Mouse (Mus musculus): ENCODE results near the gene Actr1a. TPM values are rescaled to one million over a fixed set of nuclear protein-coding genes. Genes with fewer than 3 reads are reported as not detected.

Gene Actr1a
- polyA plus RNA-seq, 1 experiment from 2014 or later, result 122 TPM

- peak overlapping the region; percentile 87 for H3K4me3 ChIP-seq (replicated peaks)
- peaks cover 36% of the 10 kb centered on the region for H3K4me1 ChIP-seq
- H3K9ac ChIP-seq, result no peak overlapping the region
- no peaks in the 10 kb centered on the region for H3K27me3 ChIP-seq (replicated peaks)
- H3K4me2 ChIP-seq, result peak overlapping the region; percentile 71
- no peak for ATAC-seq (ENCODE audit: insufficient read depth, low FRiP score, low read depth)
- no peaks in the 10 kb centered on the region for H3K36me3 ChIP-seq
- no peak overlapping the region for H3K27ac ChIP-seq
- 42% methylated on average over 3 of the region's 3 CpGs for WGBS
- H3K9me3 ChIP-seq, result no peaks in the 10 kb centered on the region
These were observed 2.9 kb upstream of the Actr1a start for GRCm38 (mm10) chr19:46398401-46398800.

DNA sequence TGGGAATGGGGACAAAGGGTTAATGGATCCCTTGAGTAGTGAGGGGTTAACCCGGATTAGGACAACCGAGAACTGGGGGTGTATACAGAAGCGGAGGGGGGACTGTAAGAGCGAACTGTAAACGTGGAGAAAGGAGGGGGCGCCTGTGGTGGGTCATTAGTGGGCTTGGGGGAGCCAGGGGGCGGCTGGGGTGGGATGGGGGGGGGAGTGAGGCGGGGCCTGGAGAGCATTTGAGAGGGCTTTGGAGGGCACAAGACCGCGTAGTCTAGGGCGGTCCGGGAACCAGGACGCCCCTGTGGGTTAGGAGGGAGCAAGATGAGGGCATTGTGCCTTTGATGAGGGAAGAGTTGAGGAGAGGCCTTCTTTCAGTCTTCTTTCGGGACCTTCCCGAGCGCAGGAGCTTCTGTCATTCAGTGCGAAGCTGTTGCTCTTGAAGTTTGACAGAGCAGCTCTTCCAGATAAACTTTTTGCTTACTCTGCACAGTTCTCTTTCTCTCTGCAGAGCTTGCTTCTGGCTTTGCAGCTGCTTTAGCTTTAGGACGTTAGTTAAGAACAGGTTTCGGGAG is 2.0 kb upstream of the Actr1a start:
- Histone ChIP-seq H3K36me3 (no peaks in the 10 kb centered on the region), H3K27me3 (replicated peaks) (no peaks in the 10 kb centered on the region), H3K27ac (peak overlapping the region; percentile 90), H3K4me3 (replicated peaks) (peak overlapping the region; percentile 87), H3K4me1 (peaks cover 39% of the 10 kb centered on the region), H3K9me3 (no peaks in the 10 kb centered on the region), H3K4me2 (peak overlapping the region; percentile 71), H3K9ac (peak overlapping the region; percentile 82)
- ATAC-seq (ENCODE audit: insufficient read depth, low FRiP score, low read depth), result no peak
- 2% methylated on average over 19 of the region's 19 CpGs for WGBS

GRCm38 (mm10) chr19:46396686-46397435 is 1.3 kb upstream of the Actr1a start, which contains the start of gene Sufu:
Sufu (plus strand) TSS chr19:46396896.
- H3K27me3 ChIP-seq (replicated peaks), result no peaks in the 10 kb centered on the region
- H3K4me2 ChIP-seq, result peak within 1 kb of the TSS; percentile 71
- peak within 1 kb of the TSS; percentile 87 for H3K4me3 ChIP-seq (replicated peaks)
- H3K9ac ChIP-seq, result peak within 1 kb of the TSS; percentile 82
- peak within 1 kb of the TSS; percentile 90 for H3K27ac ChIP-seq
- H3K9me3 ChIP-seq, result no peaks in the 10 kb centered on the region
- ATAC-seq (ENCODE audit: insufficient read depth, low FRiP score, low read depth), result peak; percentile 88
- H3K4me1 ChIP-seq, result peaks cover 39% of the 10 kb centered on the region
- H3K36me3 ChIP-seq, result 0 out of 2 replicates have a peak, but pooled peaks cover under 1% of the 10 kb centered on the region
- WGBS, result under 1% methylated on average over 56 of the region's 57 CpGs

- H3K9ac ChIP-seq, result no peak overlapping the region
- H3K4me2 ChIP-seq, result peak overlapping the region; percentile 65
- H3K4me3 ChIP-seq (replicated peaks), result peak overlapping the region; percentile 79
- H3K9me3 ChIP-seq, result no peaks in the 10 kb centered on the region
- H3K36me3 ChIP-seq, result 0 out of 2 replicates have a peak, but pooled peaks cover 3% of the 10 kb centered on the region
- H3K27ac ChIP-seq, result peak overlapping the region; percentile 79; the same call in 1 of the 2 replicates
- ATAC-seq (ENCODE audit: insufficient read depth, low FRiP score, low read depth), result no peak
- H3K27me3 ChIP-seq (replicated peaks), result no peaks in the 10 kb centered on the region
- peaks cover 39% of the 10 kb centered on the region for H3K4me1 ChIP-seq
- WGBS, result 12% methylated on average over 8 of the region's 8 CpGs
These were observed 561 bp upstream of the Actr1a start for GRCm38 (mm10) chr19:46396109-46396508.

- no peaks in the 10 kb centered on the region for H3K9me3 ChIP-seq
- H3K4me2 ChIP-seq, result peak overlapping the region; percentile 66
- H3K27me3 ChIP-seq (replicated peaks), result no peaks in the 10 kb centered on the region
- H3K36me3 ChIP-seq, result 0 out of 2 replicates have a peak, but pooled peaks cover 3% of the 10 kb centered on the region
- H3K4me3 ChIP-seq (replicated peaks), result peak overlapping the region; percentile 79
- no peak for ATAC-seq (ENCODE audit: insufficient read depth, low FRiP score, low read depth)
- H3K9ac ChIP-seq, result 0 out of 2 replicates have a peak overlapping the region, but pooled peaks have one; percentile 0
- no peak overlapping the region for H3K27ac ChIP-seq
- WGBS, result 5% methylated on average over 10 of the region's 10 CpGs
- H3K4me1 ChIP-seq, result peaks cover 39% of the 10 kb centered on the region
These were observed 838 bp downstream of the Actr1a start for GRCm38 (mm10) chr19:46394712-46395108.

DNA sequence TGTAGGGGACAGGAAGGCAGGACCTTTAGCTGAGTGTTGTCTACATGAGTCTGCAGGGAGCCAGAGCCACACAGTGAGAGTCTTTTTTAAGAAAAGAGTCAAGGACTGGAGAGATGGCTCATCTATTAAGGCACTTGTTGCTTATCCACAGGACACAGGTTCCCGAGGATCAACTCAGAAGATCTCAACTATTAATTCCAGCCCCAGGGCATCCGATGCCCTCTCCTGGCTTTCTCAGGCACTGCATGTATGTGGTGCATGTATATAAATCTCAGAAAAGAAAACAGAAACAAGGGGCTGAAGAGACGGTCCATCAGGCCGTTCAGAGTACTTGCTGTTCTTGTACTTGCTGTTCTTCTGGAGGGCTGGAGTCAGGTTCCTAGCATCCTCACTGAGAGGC is 3.5 kb downstream of the Actr1a start:
- no peaks in the 10 kb centered on the region for H3K9me3 ChIP-seq
- 38% methylated on average over 4 of the region's 4 CpGs for WGBS
- no peak overlapping the region for H3K4me3 ChIP-seq (replicated peaks)
- no peaks in the 10 kb centered on the region for H3K27me3 ChIP-seq (replicated peaks)
- no peak overlapping the region for H3K27ac ChIP-seq
- ATAC-seq (ENCODE audit: insufficient read depth, low FRiP score, low read depth), result no peak
- peaks cover 4% of the 10 kb centered on the region; the same call in 1 of the 2 replicates for H3K36me3 ChIP-seq
- H3K4me2 ChIP-seq, result no peak overlapping the region
- peaks cover 20% of the 10 kb centered on the region for H3K4me1 ChIP-seq
- no peak overlapping the region for H3K9ac ChIP-seq

DNA sequence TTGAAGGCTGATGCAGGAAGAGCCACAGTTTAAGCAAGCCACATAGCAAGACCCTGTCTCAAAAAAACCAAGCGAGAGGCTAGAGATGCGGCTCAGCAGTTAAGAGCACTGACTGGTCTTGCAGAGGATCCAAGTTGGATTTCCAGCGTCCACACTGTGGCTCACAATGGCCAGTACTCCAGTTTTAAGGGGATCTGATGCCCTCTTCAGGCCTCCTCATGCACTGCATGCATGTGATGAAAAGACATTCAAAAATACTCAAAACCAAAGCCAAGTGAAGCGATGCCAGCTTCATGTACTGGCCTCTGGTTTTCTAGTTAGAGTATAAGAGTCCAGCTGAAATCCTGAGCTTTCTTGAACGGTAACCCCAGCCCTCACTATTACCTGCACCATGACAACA is 5.7 kb downstream of the Actr1a start:
- Histone ChIP-seq H3K9me3 (no peaks in the 10 kb centered on the region), H3K36me3 (peaks cover 18% of the 10 kb centered on the region), H3K27me3 (replicated peaks) (no peaks in the 10 kb centered on the region), H3K27ac (no peak overlapping the region), H3K9ac (no peak overlapping the region), H3K4me1 (peaks cover 14% of the 10 kb centered on the region), H3K4me3 (replicated peaks) (no peak overlapping the region), H3K4me2 (no peak overlapping the region)
- ATAC-seq (ENCODE audit: insufficient read depth, low FRiP score, low read depth), result no peak
- 88% methylated on average over 5 of the region's 5 CpGs for WGBS

DNA sequence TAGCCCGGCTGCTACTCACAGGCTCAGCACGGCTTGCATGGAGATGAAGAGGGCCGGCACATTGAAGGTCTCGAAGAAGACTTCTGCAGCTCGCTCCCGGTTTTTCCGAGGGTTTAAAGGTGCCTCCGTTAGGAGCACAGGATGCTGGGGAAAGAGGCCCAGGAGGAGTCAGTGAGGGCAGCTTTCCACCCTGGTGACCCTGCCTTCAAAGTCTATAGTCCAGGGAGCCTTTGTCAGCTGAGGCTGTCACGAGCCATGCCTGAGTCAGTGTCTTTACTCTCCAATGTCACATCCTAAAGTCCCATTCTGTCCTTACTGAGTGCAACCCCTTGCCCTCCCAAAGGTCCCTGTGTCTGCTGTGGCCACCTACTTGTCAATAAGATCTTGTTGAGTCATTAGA is 13.3 kb downstream of the Actr1a start:
- Histone ChIP-seq H3K27me3 (replicated peaks) (no peaks in the 10 kb centered on the region), H3K36me3 (peaks cover 85% of the 10 kb centered on the region), H3K4me2 (no peak overlapping the region), H3K9ac (no peak overlapping the region), H3K9me3 (no peaks in the 10 kb centered on the region), H3K4me1 (no peaks in the 10 kb centered on the region), H3K27ac (no peak overlapping the region), H3K4me3 (replicated peaks) (no peak overlapping the region)
- no peak for ATAC-seq (ENCODE audit: insufficient read depth, low FRiP score, low read depth)
- WGBS, result 90% methylated on average over 9 of the region's 9 CpGs

- ATAC-seq (ENCODE audit: insufficient read depth, low FRiP score, low read depth), result no peak
- Histone ChIP-seq H3K36me3 (peaks cover 40% of the 10 kb centered on the region), H3K9me3 (no peaks in the 10 kb centered on the region), H3K4me1 (no peaks in the 10 kb centered on the region), H3K4me3 (replicated peaks) (no peak overlapping the region), H3K9ac (no peak overlapping the region), H3K4me2 (no peak overlapping the region), H3K27me3 (replicated peaks) (no peaks in the 10 kb centered on the region), H3K27ac (no peak overlapping the region)
- WGBS, result 23% methylated on average over 4 of the region's 4 CpGs
These were observed 19.7 kb downstream of the Actr1a start for GRCm38 (mm10) chr19:46375891-46376290.

GRCm38 (mm10) chr19:46375489-46375888 is 20.1 kb downstream of the Actr1a start:
- 52% methylated on average over 5 of the region's 5 CpGs for WGBS
- ATAC-seq (ENCODE audit: insufficient read depth, low FRiP score, low read depth), result no peak
- H3K27ac ChIP-seq, result no peak overlapping the region
- no peaks in the 10 kb centered on the region for H3K9me3 ChIP-seq
- no peaks in the 10 kb centered on the region for H3K4me1 ChIP-seq
- no peaks in the 10 kb centered on the region for H3K27me3 ChIP-seq (replicated peaks)
- no peak overlapping the region for H3K4me2 ChIP-seq
- H3K9ac ChIP-seq, result no peak overlapping the region
- peaks cover 36% of the 10 kb centered on the region for H3K36me3 ChIP-seq
- H3K4me3 ChIP-seq (replicated peaks), result no peak overlapping the region

GRCm38 (mm10) chr19:46374477-46375088 is 21.0 kb downstream of the Actr1a start:
- Histone ChIP-seq H3K27me3 (replicated peaks) (no peaks in the 10 kb centered on the region), H3K4me2 (no peak overlapping the region), H3K4me1 (no peaks in the 10 kb centered on the region), H3K36me3 (peaks cover 27% of the 10 kb centered on the region), H3K9ac (no peak overlapping the region), H3K4me3 (replicated peaks) (no peak overlapping the region), H3K27ac (no peak overlapping the region), H3K9me3 (no peaks in the 10 kb centered on the region)
- 58% methylated on average over 21 of the region's 21 CpGs for WGBS
- no peak for ATAC-seq (ENCODE audit: insufficient read depth, low FRiP score, low read depth)

DNA sequence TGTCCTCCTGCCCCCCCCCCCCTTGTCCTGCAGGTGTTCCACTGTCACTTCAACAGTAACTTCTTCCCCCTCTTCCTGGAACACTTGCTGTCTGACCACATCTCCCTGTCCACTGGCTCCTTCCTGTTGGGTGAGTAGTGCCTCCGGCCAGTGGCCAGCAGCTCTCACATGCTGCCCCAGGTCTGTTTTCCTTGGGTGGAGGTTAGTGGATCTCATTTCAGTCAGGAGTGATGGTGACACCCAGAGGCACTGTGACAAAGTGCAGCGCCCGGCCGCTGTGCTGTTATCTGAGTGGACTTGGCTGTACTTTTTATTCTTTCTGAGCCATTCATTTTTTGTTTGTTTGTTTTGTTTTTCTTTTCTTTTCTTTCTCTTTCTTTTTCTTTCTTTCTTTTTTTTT is 26.3 kb downstream of the Actr1a start:
- 21% methylated on average over 4 of the region's 4 CpGs for WGBS
- no peak for ATAC-seq (ENCODE audit: insufficient read depth, low FRiP score, low read depth)
- H3K4me3 ChIP-seq (replicated peaks), result no peak overlapping the region

More for the DNA sequence above, 26.3 kb downstream of the Actr1a start:
- Histone ChIP-seq H3K9me3 (no peaks in the 10 kb centered on the region), H3K4me1 (no peaks in the 10 kb centered on the region), H3K9ac (no peak overlapping the region), H3K4me2 (no peak overlapping the region), H3K36me3 (no peaks in the 10 kb centered on the region), H3K27me3 (replicated peaks) (no peaks in the 10 kb centered on the region), H3K27ac (no peak overlapping the region)
